Mouse (Mus musculus) midbrain, embryonic 16.5 days (tissue): Measurements from ENCODE around the gene Btbd16. TPM values are rescaled to one million over a fixed set of nuclear protein-coding genes. Genes with fewer than 3 reads are reported as not detected.
A peak's percentile ranks its signal among the peaks of the same experiment; 100 is the strongest.

ENCODE experiments used
- ATAC-seq: fragments of 200-750 bp; cut with Nextera tagmentation; 2 replicates; pipeline ENCODE4 v1.8.0; 2017; ENCODE audit warnings: moderate TSS enrichment
- H3K27ac ChIP-seq: fragments of 300-500 bp; sonication (generic); 2 replicates; pipeline ENCODE4 v1.5.1; 2014; ENCODE audit warnings: mild to moderate bottlenecking, low read length, mixed read lengths
- H3K27me3 ChIP-seq: fragments of 300-500 bp; sonication (generic); 2 replicates; pipeline ENCODE4 v1.6.1; 2014; ENCODE audit warnings: low read depth, low read length, mixed read lengths; ENCODE audit not compliant: control insufficient read depth, insufficient read depth
- H3K36me3 ChIP-seq: fragments of 300-500 bp; sonication (generic); 2 replicates; pipeline ENCODE4 v1.6.1; 2014; ENCODE audit warnings: mild to moderate bottlenecking, low read length, moderate library complexity, mixed read lengths; ENCODE audit not compliant: control insufficient read depth, insufficient read depth
- H3K4me1 ChIP-seq: fragments of 300-500 bp; sonication (generic); 2 replicates; pipeline ENCODE4 v1.6.1; 2014; ENCODE audit warnings: mild to moderate bottlenecking, low read length, mixed read lengths; ENCODE audit not compliant: control insufficient read depth, insufficient read depth
- H3K4me2 ChIP-seq: fragments of 300-500 bp; sonication (generic); 2 replicates; pipeline ENCODE4 v1.6.1; 2014; ENCODE audit warnings: mild to moderate bottlenecking, low read length, mixed read lengths
- H3K4me3 ChIP-seq: fragments of 300-500 bp; sonication (generic); 2 replicates; pipeline ENCODE4 v1.5.1; 2014; ENCODE audit warnings: low read depth, mild to moderate bottlenecking, low read length, moderate library complexity, mixed read lengths
- H3K9ac ChIP-seq: fragments of 300-500 bp; sonication (generic); 2 replicates; pipeline ENCODE4 v1.6.1; 2014; ENCODE audit warnings: low read depth, low read length, mixed read lengths
- H3K9me3 ChIP-seq: fragments of 300-500 bp; sonication (generic); replicated peaks from 2 replicates; pipeline ENCODE4 v1.6.1; 2014; ENCODE audit warnings: mild to moderate bottlenecking, low read length, mixed read lengths; ENCODE audit not compliant: control insufficient read depth, poor library complexity, severe bottlenecking
- WGBS: fragments of 180-500 bp; shearing (Covaris S2); extraction: QIAGEN DNeasy Blood & Tissue Kit; methylation state at CpG from one replicate; pipeline ENCODE4 v1.1.7; 2014; 5-methylcytosine and 5-hydroxymethylcytosine counted together
- polyA plus RNA-seq: library from polyadenylated mRNA; unstranded; fragments of >200 nt; fragmentation: Nextera tagmentation; extraction: Ambion mirVana; gene quantifications from 2 replicates; pipeline ENCODE4 v1.2.1, GENCODE M21; 2015

Btbd16 gene
- polyA plus RNA-seq, 1 experiment from 2014 or later = not detected

- Histone ChIP-seq H3K4me1 (no peaks in the 10 kb centered on the region), H3K36me3 (no peaks in the 10 kb centered on the region), H3K4me2 (no peak overlapping the region), H3K27me3 (no peaks in the 10 kb centered on the region), H3K27ac (no peak overlapping the region), H3K9ac (no peak overlapping the region), H3K9me3 (no peaks in the 10 kb centered on the region), H3K4me3 (no peak overlapping the region)
- ATAC-seq = no peak
- 72% methylated on average over 10 of the region's 10 CpGs for WGBS
These were observed 45.8 kb downstream of the Btbd16 start for GRCm38 (mm10) chr7:130819624-130820023.

- H3K4me1 ChIP-seq = no peaks in the 10 kb centered on the region
- no peaks in the 10 kb centered on the region for H3K9me3 ChIP-seq
- no peak overlapping the region for H3K9ac ChIP-seq
- no peak overlapping the region for H3K4me3 ChIP-seq
- no peak overlapping the region for H3K4me2 ChIP-seq
- no peak for ATAC-seq
- no peaks in the 10 kb centered on the region for H3K36me3 ChIP-seq
- no peaks in the 10 kb centered on the region for H3K27me3 ChIP-seq
- no peak overlapping the region for H3K27ac ChIP-seq
- WGBS = 78% methylated on average over 9 of the region's 9 CpGs
These were observed 50.1 kb downstream of the Btbd16 start for GRCm38 (mm10) chr7:130823992-130824391.

- Histone ChIP-seq H3K4me1 (no peaks in the 10 kb centered on the region), H3K4me3 (no peak overlapping the region), H3K27me3 (no peaks in the 10 kb centered on the region), H3K36me3 (no peaks in the 10 kb centered on the region), H3K9me3 (no peaks in the 10 kb centered on the region), H3K4me2 (no peak overlapping the region), H3K27ac (no peak overlapping the region), H3K9ac (no peak overlapping the region)
- 89% methylated on average over 3 of the region's 3 CpGs for WGBS
- no peak for ATAC-seq
These were observed 52.5 kb downstream of the Btbd16 start for GRCm38 (mm10) chr7:130826343-130826742.

- no peaks in the 10 kb centered on the region for H3K9me3 ChIP-seq
- ATAC-seq = no peak
These were observed 53.6 kb downstream of the Btbd16 start for GRCm38 (mm10) chr7:130827431-130827830.

GRCm38 (mm10) chr7:130827844-130828403 is 54.1 kb downstream of the Btbd16 start:
- H3K9ac ChIP-seq = no peak overlapping the region
- ATAC-seq = no peak
- no peaks in the 10 kb centered on the region for H3K36me3 ChIP-seq
- H3K4me2 ChIP-seq = no peak overlapping the region
- WGBS = 90% methylated on average over 9 of the region's 9 CpGs
- H3K4me1 ChIP-seq = no peaks in the 10 kb centered on the region
- no peaks in the 10 kb centered on the region for H3K9me3 ChIP-seq
- no peak overlapping the region for H3K27ac ChIP-seq
- no peak overlapping the region for H3K4me3 ChIP-seq
- H3K27me3 ChIP-seq = no peaks in the 10 kb centered on the region

More at GRCm38 (mm10) chr7:130827431-130827830, 53.6 kb downstream of the Btbd16 start:
- no peaks in the 10 kb centered on the region for H3K27me3 ChIP-seq
- H3K27ac ChIP-seq = no peak overlapping the region
- 56% methylated on average over 3 of the region's 3 CpGs for WGBS
- no peak overlapping the region for H3K9ac ChIP-seq
- no peaks in the 10 kb centered on the region for H3K36me3 ChIP-seq
- H3K4me2 ChIP-seq = no peak overlapping the region
- no peaks in the 10 kb centered on the region for H3K4me1 ChIP-seq
- no peak overlapping the region for H3K4me3 ChIP-seq

GRCm38 (mm10) chr7:130828475-130828874 is 54.6 kb downstream of the Btbd16 start:
- Histone ChIP-seq H3K4me2 (no peak overlapping the region), H3K4me1 (no peaks in the 10 kb centered on the region), H3K4me3 (no peak overlapping the region), H3K36me3 (no peaks in the 10 kb centered on the region), H3K27me3 (no peaks in the 10 kb centered on the region), H3K9ac (no peak overlapping the region), H3K9me3 (no peaks in the 10 kb centered on the region), H3K27ac (no peak overlapping the region)
- ATAC-seq = no peak
- 89% methylated on average over 10 of the region's 10 CpGs for WGBS

- no peaks in the 10 kb centered on the region for H3K9me3 ChIP-seq
- H3K27me3 ChIP-seq = no peaks in the 10 kb centered on the region
- H3K36me3 ChIP-seq = no peaks in the 10 kb centered on the region
- no peak overlapping the region for H3K9ac ChIP-seq
- WGBS = 88% methylated on average over 5 of the region's 5 CpGs
- no peak overlapping the region for H3K4me3 ChIP-seq
- peaks cover 11% of the 10 kb centered on the region for H3K4me1 ChIP-seq
- H3K4me2 ChIP-seq = no peak overlapping the region
- H3K27ac ChIP-seq = no peak overlapping the region
- ATAC-seq = no peak
These were observed 57.7 kb downstream of the Btbd16 start for GRCm38 (mm10) chr7:130831586-130831985.

GRCm38 (mm10) chr7:130834299-130834698 is 60.4 kb downstream of the Btbd16 start:
- Histone ChIP-seq H3K9ac (no peak overlapping the region), H3K27me3 (no peaks in the 10 kb centered on the region), H3K36me3 (no peaks in the 10 kb centered on the region), H3K9me3 (no peaks in the 10 kb centered on the region), H3K27ac (no peak overlapping the region), H3K4me3 (no peak overlapping the region), H3K4me1 (peaks cover 18% of the 10 kb centered on the region), H3K4me2 (0 out of 2 replicates have a peak overlapping the region, but pooled peaks have one; percentile 1)
- ATAC-seq = peak; percentile 93
- 12% methylated on average over 20 of the region's 21 CpGs for WGBS

- Histone ChIP-seq H3K27me3 (no peaks in the 10 kb centered on the region), H3K27ac (no peak overlapping the region), H3K9me3 (no peaks in the 10 kb centered on the region), H3K4me2 (0 out of 2 replicates have a peak overlapping the region, but pooled peaks have one; percentile 4), H3K9ac (no peak overlapping the region), H3K4me1 (peaks cover 18% of the 10 kb centered on the region), H3K4me3 (no peak overlapping the region), H3K36me3 (no peaks in the 10 kb centered on the region)
- WGBS = 6% methylated on average over 18 of the region's 18 CpGs
- no peak for ATAC-seq
These were observed 61.3 kb downstream of the Btbd16 start for GRCm38 (mm10) chr7:130834958-130835861.
